Mouse (Mus musculus): ENCODE results near the gene Ctrc. TPM values are rescaled to one million over a fixed set of nuclear protein-coding genes. Genes with fewer than 3 reads are reported as not detected.

Gene Ctrc
- not detected for total RNA-seq (2021)

DNA sequence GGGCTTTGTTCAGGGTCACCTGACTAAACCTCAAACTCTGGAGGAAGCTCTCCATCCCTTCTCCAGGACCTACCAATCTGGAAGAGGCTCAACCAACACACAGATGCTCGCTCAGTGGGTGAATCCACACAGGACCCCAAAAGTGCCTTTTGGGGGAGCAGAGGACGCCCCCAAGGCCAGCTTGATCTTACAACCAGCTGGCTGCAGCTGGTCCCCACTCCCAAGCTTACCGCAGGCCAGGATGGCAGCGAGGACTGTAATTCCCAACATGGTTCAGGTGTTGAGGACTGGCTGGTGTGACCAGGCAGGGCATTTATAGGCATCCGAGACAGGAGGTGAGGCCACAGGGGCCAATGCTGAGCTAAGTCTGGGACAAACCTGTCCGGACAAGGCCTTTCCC lies at the start of gene Ctrc:
Ctrc (minus strand) TSS at position 361 of the 400 bp plus-strand sequence.
- no peak for DNase-seq
- intact Hi-C loops (cut with DNase I) = loop anchor here (2.0 to 10.0 kb wide), 2 partner anchors 223 to 461 kb away; partner anchors contain the start of gene Slc25a34

DNA sequence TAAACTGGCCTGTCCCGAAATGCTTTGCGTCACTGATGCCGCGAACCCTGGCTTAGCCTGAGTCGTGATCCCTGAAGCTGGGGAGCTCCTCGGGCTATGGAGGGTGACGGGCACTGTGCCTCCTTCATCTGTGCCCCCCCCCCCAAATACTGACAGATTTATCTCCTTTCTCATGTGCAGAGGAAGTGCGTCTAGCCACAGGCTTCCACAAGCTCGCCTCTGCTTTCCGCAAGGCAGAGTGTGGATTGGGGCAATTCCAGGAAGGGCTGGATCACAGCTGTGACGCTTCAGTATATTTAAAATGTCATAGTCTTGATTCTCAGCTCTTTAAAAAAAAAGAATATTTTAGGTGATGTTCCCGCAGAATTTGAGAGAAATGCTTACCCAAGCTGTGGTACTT lies 49.6 kb upstream of the Ctrc start:
- no peak for DNase-seq
- intact Hi-C loops (cut with DNase I) = no loop called here

DNA sequence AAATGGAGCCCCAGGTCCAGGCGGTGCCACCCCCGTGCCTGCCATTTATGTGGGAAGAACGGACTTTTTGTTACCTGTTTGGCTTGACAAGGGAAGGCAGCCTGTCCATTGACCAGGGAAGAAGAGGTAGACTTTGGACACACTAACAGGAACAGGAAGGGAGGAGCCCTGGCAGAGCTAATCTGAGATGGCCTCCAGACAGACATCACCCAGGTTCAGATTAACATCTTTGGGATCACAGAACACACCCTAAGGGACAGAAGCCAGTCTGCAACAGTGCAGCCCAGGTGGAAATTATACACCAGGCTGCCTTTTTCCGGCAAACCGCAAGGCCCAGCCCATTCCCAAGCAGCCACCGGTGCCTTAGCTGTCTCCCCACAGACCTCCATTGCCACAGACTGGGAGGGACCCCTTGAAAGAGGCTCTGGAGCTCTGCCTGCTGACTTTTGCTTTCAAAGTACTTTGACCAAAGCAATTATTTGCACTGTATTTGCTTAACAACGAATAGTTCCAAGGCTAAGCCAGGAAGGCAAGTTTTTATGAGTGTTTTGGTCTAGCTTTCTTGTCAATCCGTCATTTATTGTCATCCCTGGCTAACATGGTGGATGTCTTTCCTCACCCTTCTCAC lies 47.1 kb upstream of the Ctrc start:
- intact Hi-C loops (cut with DNase I) = no loop called here
- DNase-seq = no peak

DNA sequence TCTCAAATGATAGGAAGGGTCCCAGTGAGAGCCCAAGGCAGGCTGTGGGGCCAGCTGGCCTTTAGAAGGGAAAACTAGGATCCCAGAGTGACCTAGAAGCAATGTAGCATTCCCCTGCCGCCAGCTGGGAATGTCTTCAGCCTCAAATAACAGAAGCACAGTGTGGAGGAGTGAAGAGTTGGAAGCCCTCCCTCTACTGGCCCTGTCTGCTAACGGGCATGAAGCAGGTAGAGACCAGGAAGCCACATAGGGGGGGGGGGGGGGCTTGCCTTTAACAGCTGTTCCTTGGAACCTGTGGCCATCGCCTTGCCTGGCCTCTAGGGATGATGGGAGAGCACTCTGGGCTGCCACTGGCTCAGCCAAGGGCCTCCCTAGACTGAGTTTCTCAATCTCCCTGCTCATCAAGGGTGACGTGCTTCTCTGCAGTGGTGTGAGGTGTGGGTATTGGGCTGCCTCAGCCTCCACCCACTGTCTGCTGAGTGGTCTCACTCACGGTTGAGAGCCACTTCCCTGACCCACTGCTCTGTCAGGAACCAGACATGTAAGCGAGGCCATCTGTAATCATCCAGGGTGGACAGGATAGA lies 40.3 kb upstream of the Ctrc start:
- no peak for DNase-seq
- intact Hi-C loops (cut with DNase I) = no loop called here

DNA sequence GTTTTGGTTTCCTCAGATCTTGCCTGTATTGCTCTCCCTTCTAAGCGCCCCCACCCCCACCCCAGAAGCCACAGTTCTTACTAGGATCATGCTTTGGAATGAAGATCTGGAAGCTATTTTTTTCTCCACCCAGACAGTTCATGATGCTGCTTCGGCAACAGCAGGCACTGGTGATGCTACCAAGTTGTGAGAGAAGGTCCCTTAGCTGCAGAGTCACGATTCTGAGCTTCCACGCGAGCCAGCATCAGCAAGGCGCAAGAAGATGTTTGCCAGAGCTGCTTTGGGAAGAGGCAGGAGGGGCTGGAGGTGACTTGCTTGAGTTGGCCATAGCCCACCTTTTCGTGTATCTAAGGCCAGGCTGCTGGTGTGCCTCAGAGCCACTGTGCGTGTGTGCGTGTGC lies 39.3 kb upstream of the Ctrc start:
- DNase-seq = no peak
- intact Hi-C loops (cut with DNase I) = no loop called here

DNA sequence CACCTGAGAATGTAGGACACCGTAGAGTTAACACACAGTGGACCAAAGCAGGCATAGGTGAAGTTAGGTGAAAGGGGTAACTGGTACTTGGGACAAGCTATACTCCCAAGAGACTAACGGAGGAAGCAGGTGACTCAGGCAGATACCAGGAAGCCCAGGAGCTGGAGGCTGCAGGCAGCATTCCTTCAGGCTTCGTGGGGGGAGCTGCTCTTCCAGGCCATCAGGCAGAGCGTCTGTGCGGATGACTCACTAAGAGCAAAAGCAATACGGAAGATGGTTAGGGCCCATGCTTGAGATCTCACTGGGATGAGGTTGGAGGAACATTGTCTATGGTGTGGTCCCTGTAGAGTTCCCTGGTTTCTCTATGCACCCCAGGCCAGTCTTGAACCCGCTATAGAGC lies 36.7 kb upstream of the Ctrc start:
- intact Hi-C loops (cut with DNase I) = no loop called here
- no peak for DNase-seq

DNA sequence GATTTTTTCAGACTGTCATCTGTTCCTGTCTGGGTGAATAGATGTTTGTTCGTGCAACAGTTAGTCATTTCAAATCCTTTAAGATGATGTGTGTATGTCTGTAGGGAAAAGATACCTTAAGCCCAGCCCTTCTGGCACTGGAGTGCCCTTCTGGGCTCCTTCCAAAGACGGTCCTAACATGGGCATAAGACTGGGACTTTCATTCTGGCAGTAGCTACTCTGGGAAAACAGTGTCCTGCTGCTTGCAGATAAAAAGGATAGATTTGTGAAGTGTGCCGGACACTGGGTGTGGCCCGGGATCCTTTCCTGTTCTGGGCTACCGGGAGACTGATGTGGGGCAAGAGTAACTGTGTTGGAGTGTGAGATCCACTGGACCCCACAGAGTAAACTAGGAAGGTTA lies 35.8 kb upstream of the Ctrc start:
- intact Hi-C loops (cut with DNase I) = no loop called here

DNA sequence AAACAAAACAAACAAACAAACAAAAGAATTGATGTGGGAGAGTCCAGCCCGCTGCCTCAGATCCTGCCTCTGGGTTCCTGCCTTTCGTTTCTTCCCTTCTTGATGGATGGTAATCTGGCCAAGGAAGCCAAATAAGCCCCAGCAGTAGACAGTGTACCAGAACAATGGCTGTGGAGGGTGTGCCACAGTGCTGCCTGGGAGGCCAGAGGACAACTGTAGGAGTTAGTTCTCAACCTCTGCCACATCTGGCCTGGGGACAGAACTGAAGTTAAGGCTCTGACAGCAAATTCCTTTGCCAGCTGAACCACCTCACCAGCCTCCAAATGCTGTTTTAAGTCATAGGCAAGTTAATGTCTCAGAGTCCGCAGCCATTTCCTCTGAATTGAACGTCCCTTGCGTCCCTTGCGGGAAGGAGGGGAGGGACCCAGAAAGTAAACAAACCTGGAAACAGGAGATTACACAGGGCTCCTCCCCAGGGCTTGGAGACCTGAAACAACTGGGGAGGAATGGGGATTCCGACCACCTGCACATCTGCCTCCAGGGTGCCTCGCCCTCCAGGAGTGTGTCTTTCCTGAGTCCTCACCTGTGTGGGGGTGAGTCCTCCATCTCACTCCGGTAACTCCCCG lies 35.2 kb upstream of the Ctrc start:
- no peak for DNase-seq
- intact Hi-C loops (cut with DNase I) = no loop called here

More for the DNA sequence above, 35.8 kb upstream of the Ctrc start:
- peak; percentile 45 to 53 for DNase-seq

DNA sequence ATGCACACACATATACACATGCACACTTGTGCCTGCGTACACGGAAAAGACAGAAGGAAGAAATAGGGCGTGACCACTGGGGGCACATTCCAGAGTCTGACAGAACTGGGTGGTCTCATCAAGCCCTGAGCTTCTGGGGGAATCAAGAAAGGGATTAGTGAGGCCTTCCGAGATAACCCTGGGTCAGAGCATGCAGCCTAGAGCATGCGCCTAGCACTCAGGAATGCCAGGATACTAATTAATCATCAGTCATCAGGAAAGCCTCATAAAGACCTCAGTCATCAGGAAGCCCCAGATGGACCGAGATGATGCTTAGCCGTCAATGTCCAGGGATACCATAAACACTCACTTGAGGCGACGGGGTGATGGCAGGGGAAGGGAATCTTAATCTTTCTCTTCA lies 33.7 kb upstream of the Ctrc start:
- intact Hi-C loops (cut with DNase I) = loop anchor here (10.0 kb wide), 1 partner anchor 195 kb away; no protein-coding TSS in a partner anchor
- DNase-seq = no peak

DNA sequence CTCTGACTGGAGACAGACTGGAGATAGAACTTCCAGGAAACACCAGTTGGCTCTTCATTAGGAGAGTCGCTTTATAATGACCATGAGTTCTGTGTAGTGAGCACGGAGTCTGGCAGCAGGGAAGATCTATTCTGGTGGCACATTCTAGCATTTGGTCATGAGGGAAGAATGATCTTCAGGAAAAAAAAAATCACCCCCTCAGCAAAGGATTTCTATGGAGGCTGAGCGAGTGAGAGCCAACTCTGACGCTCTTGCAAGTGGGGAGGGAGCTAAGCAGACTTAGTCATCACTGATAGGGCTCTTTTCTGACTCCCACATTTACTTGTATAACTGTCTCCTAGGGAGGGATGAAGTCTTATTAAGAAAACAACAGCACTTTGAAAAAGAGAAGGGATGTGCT lies 32.9 kb upstream of the Ctrc start:
- DNase-seq = peak in 1 of 2 experiments; percentile 48
- intact Hi-C loops (cut with DNase I) = loop anchor here (10.0 kb wide), 1 partner anchor 196 kb away; no protein-coding TSS in a partner anchor

DNA sequence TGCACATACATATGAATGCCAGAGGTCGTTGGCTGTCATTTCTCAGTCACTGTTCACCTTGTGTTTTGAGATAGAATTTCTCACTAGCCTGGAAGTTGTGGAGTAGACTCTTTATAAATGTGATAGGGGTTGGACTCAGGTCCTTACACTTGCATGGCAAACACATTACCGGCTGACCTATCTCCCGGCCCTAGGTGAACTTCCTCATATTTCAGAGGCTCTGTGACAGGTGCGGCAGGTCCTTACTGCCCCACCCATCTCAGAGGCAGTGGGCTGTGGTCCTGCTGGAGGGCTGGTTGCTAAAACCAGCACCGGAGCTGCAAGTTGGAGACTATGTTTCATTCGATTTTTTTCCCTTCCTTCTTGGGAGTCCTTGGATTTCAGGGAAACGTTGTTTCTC lies 32.5 kb upstream of the Ctrc start:
- intact Hi-C loops (cut with DNase I) = loop anchor here (10.0 kb wide), 1 partner anchor 196 kb away; no protein-coding TSS in a partner anchor
- DNase-seq = no peak

DNA sequence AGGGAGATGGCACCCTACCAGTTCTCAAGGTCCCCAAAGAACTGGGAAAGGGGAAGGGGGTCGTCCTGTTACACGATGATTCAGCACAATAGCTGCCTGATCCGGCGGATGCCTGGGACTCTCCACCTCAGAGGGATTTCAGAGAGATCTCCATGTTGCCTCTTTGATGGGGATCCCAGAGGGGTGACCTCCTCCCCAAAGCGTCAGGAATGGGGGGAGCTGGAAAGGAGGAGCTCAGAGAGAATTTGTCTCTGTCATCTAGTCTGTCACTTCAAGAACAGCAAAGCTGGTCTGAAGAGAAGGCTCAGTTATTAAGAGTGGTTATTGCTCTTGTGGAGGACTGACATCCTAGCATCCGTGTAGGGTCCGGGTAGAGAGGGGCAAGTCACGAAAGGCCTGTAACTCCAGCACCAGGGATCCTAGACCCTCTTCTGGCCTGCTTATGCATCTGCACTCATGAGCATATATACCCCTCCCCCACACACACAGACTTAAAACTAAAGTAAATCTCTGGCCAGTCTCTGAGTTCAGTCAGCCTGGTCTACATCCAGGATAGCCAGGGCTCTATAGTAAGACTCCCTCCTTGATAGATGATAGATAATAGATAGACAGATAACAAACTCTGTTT lies 29.4 kb upstream of the Ctrc start:
- intact Hi-C loops (cut with DNase I) = loop anchor here (10.0 kb wide), 1 partner anchor 199 kb away; no protein-coding TSS in a partner anchor
- DNase-seq = no peak

DNA sequence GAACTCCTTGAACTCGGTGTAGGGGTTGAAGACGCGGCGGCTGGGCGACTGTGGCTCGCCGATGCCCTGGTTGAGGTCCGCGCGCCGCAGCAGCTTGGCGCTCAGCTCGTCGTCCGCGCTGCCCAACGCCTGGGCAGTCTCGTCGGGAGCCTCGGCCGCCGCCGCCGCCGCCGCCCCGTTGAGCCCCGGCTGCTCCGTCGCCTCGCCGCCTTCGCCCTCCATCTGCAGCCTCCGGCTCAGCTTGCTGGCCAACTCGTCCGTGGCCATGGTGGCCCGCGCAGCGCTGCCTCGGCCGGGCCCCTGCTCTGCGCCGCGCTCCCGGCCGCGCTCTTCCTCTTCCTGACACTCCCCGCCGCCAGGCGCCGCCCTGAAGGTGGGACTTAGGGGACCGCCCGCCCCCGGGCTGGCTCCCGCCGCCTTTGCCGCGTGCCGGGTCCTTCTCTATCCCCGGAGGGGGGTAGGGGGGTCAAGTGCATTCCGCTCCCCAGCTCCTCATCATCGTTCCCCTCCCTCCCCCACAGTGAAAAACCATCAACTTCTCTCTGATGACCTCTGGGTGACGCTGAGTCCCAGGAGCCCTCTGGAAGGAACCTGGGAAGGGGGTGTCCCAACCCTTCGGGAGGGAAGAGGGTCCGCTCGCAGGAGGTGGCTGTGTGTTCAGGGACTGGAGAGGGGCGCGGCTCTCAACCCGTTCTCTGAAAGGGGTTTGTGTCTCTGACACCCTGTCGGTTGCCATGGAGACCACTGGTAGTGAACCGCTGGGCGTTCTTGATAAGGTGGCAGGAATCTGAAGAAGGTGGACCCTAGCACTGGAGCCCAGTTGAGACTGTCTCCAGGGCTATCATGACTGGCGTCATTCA lies 28.7 kb upstream of the Ctrc start, which contains the start of gene Efhd2:
Efhd2 (minus strand) TSS at position 320 of the 860 bp plus-strand sequence.
- DNase-seq = peak; percentile 85 to 88
- intact Hi-C loops (cut with DNase I) = loop anchor here (10.0 kb wide), 1 partner anchor 200 kb away; no protein-coding TSS in a partner anchor

DNA sequence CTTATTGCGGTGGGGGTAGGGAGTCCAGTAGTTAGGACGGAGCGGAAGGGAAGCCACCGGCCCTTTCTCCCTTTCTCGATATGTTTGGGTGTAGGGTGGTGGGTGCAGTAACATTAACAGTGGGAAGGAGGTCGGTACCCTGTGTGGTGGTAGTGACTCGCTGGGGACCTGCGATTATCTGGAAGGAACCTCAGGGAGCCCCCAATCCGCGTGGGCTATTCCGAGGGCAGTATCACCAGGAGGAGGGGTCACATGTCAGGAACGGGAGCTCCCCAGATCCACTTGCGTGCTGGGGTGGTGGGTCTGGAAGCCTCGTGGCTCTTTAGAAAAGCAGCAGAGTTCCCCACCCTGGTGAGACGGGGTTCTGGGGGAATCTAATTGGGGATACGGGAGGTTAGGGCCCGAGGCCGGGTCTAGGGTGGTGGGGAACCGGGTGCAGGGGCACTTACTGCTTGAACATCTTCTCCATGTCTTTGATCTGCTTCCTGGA lies 28.0 kb upstream of the Ctrc start:
- intact Hi-C loops (cut with DNase I) = loop anchor here (10.0 kb wide), 1 partner anchor 201 kb away; no protein-coding TSS in a partner anchor

DNA sequence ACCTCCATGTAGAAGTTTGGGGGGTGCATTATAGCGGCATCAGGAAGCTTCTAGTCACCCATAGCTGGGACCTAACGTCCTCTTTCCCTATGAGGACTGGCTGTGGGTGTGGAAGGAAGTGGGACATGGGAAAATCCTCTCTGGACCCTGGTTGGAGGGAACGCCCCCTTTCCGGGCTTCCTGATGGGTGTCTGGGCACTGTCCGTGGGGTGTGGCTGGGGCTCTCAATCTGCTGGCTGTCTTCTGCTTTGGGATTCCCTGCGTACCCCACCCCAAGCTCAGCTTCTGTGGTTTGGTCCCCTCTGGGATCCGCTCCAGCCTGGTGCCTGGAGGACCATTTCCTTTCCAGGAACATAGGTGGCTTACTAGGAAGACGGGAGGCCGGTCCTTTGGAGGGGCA lies 26.8 kb upstream of the Ctrc start:
- intact Hi-C loops (cut with DNase I) = loop anchor here (10.0 kb wide), 1 partner anchor 202 kb away; no protein-coding TSS in a partner anchor
- DNase-seq = no peak

More for the DNA sequence above, 28.0 kb upstream of the Ctrc start:
- DNase-seq = no peak

DNA sequence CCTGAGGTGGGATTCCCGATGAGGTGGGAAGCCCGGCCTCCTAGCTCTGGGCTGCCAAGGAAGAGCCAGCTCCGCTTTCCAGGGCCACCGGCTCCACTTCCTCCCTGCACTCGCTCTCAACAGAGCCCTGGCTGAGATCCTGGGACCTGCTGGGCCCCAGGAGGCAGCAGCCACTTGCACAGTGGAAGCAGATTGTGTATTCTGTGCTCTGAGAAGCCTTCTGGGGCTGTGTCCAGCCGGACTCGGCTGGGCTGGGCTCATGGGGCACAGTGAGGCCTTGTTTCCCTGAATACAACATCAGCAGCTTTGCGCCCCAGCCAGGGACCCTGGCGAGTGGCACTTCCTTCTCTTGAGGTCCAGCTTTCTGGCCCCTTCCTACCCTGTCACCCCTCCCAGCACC lies 25.8 kb upstream of the Ctrc start:
- intact Hi-C loops (cut with DNase I) = loop anchor here (10.0 kb wide), 1 partner anchor 203 kb away; no protein-coding TSS in a partner anchor
- no peak for DNase-seq

DNA sequence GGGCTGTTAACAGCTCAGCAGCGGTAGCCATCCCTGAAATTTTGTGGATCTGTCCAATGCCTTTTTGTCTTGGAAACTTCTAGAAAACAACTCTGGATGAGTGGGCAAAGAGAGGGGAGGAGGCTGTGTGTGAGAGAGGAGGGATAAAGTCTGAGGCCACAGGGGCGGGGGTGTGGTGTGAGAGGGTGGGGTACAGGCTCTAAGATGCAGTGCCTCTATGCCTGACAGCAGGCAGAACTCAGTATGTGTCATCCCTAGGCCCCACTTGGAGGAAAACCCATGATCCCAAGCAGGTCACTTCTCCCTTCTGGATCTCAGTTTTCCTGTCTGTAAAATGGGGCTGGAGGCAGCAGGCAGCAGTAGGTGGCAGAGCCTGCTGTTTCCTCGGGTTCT lies 25.2 kb upstream of the Ctrc start:
- DNase-seq = no peak
- intact Hi-C loops (cut with DNase I) = loop anchor here (10.0 kb wide), 1 partner anchor 203 kb away; no protein-coding TSS in a partner anchor

DNA sequence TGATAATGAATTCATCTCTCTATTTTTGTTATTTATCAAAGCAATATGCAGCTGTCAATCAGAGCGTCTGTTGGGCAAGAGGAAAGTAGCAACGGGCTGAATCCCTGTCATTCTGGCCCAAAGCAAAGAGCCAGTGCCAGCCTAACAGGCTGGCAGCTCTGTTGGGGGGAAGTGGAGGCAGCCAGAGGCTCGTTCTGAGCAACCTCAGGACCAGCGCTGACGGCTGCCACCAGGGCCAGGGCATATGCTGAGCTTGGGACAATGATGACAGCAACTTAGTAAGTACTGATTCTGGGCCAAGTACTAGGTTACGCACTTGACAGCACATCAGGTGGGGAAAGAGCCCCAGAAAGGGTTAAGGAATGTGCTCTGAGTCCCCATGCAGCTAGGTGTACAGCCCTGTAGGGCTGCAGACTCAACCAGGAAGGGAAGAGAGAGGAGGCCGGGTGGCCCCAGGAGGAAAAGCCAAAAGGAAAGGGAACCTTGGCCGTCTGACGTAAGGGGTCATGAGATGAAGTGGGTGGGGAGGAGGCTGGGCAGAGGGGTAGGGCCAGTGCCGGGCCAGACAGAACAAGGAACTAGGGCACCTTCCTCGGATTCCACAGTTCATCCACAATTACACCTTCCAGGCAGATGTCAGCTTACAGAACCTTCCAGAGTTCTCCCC lies 24.6 kb upstream of the Ctrc start:
- intact Hi-C loops (cut with DNase I) = loop anchor here (10.0 kb wide), 1 partner anchor 204 kb away; no protein-coding TSS in a partner anchor
- DNase-seq = no peak

All from heart, postnatal 10 days (tissue).